Mouse (Mus musculus): Measurements from ENCODE around the gene Klc2. TPM values are rescaled to one million over a fixed set of nuclear protein-coding genes. Genes with fewer than 3 reads are reported as not detected.

Klc2 gene
- polyA plus RNA-seq, 1 experiment: 134 TPM

DNA sequence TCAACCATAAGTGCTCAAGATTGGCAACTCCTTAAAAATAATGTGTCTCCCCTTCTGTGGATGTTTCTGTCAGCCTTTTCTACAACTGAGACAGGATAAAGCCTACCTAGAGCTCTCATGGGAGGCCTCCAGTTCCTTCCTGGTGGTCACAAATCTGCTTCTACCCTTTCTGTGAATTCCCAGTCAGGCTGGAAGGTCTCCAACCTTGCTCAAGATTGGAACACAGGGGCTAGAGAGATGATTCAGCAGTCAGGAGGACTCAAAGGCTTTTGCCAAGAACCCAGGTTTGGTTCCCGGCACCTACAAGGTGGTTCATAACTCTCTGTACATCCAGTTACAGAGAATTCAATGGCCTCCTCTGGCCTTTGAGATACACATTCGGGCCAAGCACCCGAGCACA lies 4.9 kb upstream of the Klc2 start:
- no peak for TF ChIP-seq POLR2A (IDR thresholded peaks at IDR 0.05; ENCODE audit: borderline replicate concordance, extremely low read depth, insufficient read depth, insufficient read length, poor library complexity, severe bottlenecking)
- TF ChIP-seq CTCF (IDR thresholded peaks at IDR 0.05; ENCODE audit: borderline replicate concordance, extremely low read depth, insufficient read depth, insufficient read length): no peak
- DNase-seq (ENCODE audit: low read depth): no peak

- no peak for DNase-seq (ENCODE audit: low read depth)
Observed at GRCm38 (mm10) chr19:5122492-5122891, 4.1 kb upstream of the Klc2 start.

GRCm38 (mm10) chr19:5117494-5118383 lies 621 bp downstream of the Klc2 start:
- TF ChIP-seq CTCF (IDR thresholded peaks at IDR 0.05; ENCODE audit: borderline replicate concordance, extremely low read depth, insufficient read depth, insufficient read length): peak; percentile 91
- TF ChIP-seq POLR2A (IDR thresholded peaks at IDR 0.05; ENCODE audit: borderline replicate concordance, extremely low read depth, insufficient read depth, insufficient read length, poor library complexity, severe bottlenecking): no peak
- DNase-seq (ENCODE audit: low read depth): peak; percentile 96

More at GRCm38 (mm10) chr19:5122492-5122891, 4.1 kb upstream of the Klc2 start:
- no peak for TF ChIP-seq POLR2A (IDR thresholded peaks at IDR 0.05; ENCODE audit: borderline replicate concordance, extremely low read depth, insufficient read depth, insufficient read length, poor library complexity, severe bottlenecking)
- TF ChIP-seq CTCF (IDR thresholded peaks at IDR 0.05; ENCODE audit: borderline replicate concordance, extremely low read depth, insufficient read depth, insufficient read length): no peak

- no peak for TF ChIP-seq POLR2A (IDR thresholded peaks at IDR 0.05; ENCODE audit: borderline replicate concordance, extremely low read depth, insufficient read depth, insufficient read length, poor library complexity, severe bottlenecking)
- TF ChIP-seq CTCF (IDR thresholded peaks at IDR 0.05; ENCODE audit: borderline replicate concordance, extremely low read depth, insufficient read depth, insufficient read length): no peak
- no peak for DNase-seq (ENCODE audit: low read depth)
Observed at GRCm38 (mm10) chr19:5113783-5114182, 4.6 kb downstream of the Klc2 start.

- DNase-seq (ENCODE audit: low read depth): no peak
- TF ChIP-seq POLR2A (IDR thresholded peaks at IDR 0.05; ENCODE audit: borderline replicate concordance, extremely low read depth, insufficient read depth, insufficient read length, poor library complexity, severe bottlenecking) (no peak), CTCF (IDR thresholded peaks at IDR 0.05; ENCODE audit: borderline replicate concordance, extremely low read depth, insufficient read depth, insufficient read length) (peak; percentile 39; the same call in 1 of the 2 replicates)
Observed at GRCm38 (mm10) chr19:5109659-5110453, 8.5 kb downstream of the Klc2 start.

GRCm38 (mm10) chr19:5108702-5109101 lies 9.7 kb downstream of the Klc2 start:
- no peak for TF ChIP-seq CTCF (IDR thresholded peaks at IDR 0.05; ENCODE audit: borderline replicate concordance, extremely low read depth, insufficient read depth, insufficient read length)
- TF ChIP-seq POLR2A (IDR thresholded peaks at IDR 0.05; ENCODE audit: borderline replicate concordance, extremely low read depth, insufficient read depth, insufficient read length, poor library complexity, severe bottlenecking): no peak
- DNase-seq (ENCODE audit: low read depth): no peak

DNA sequence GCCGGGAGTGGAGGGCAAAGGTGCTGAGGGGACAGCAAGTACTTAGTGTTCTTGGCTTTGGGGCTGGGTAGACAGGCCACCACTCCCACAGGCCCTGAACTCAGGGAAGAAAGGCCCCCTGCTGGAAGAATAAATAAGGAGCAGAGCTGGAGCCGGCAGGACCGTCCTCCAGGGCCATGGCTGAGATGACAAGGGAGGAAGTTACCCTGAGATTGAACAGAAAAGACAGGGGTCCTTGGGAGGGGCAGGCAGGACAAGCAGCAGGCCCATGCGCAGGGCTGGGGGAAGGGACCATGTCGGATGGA lies 10.1 kb downstream of the Klc2 start:
- no peak for DNase-seq (ENCODE audit: low read depth)
- no peak for TF ChIP-seq POLR2A (IDR thresholded peaks at IDR 0.05; ENCODE audit: borderline replicate concordance, extremely low read depth, insufficient read depth, insufficient read length, poor library complexity, severe bottlenecking)
- TF ChIP-seq CTCF (IDR thresholded peaks at IDR 0.05; ENCODE audit: borderline replicate concordance, extremely low read depth, insufficient read depth, insufficient read length): peak; percentile 46; the same call in 1 of the 2 replicates

DNA sequence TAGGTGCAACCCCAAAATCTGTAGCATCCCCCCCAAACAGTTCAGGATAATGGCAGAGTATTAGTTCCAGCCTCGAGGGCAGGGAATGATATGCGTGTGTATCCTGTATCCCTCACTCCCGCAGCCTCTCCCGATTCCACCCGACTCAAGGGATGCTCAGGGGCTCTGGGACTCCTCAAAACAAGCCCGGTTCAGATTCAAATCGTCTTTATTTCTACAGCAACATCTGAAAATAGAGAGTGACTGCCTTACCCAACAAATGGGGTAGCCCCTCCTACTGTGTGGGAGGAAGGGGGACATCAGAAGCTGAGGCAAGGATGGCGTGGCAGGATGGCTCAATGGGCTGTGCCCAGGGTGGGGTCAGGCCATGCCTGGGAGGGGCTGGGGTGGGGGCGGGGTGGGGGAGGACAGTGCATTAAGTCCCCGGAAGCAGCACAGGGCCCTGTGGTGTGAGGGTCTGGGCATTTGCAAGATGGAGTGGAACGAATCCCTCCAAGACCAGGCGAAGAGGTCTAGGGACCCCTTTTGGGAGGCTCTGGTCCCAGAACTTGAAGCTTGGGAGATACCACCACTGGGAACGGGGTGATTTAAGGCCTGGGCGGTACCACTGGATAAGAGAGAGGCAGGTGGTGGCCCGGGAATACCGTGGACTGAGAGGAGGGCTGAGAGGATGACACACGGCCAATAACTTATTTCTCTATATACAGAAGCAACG lies 10.6 kb downstream of the Klc2 start:
- TF ChIP-seq POLR2A (IDR thresholded peaks at IDR 0.05; ENCODE audit: borderline replicate concordance, extremely low read depth, insufficient read depth, insufficient read length, poor library complexity, severe bottlenecking): no peak
- no peak for TF ChIP-seq CTCF (IDR thresholded peaks at IDR 0.05; ENCODE audit: borderline replicate concordance, extremely low read depth, insufficient read depth, insufficient read length)

DNA sequence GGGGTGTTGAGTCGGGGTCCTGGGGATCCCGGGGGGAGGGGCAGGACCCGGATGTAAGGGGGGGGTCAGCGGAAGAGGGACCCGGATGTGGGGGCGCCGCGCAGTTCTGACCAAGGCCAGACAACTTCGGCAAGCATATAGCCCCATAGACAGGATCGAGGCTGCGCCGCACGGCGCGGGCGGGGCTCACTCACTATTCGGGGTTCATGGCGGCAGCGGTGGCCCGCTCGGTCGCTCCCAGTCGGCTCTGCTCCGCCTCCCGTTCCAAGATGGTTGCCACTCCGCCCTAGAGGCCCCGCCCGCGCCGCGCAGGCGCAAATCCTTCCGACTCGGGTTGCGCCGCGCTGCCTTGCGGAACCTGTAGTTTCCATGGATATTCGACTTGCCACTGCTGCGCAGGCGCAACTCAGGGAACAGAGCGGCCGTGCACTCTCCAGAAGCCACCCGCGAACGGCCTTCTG lies 11.6 kb downstream of the Klc2 start, which contains the start of gene Rab1b:
TSS of gene Rab1b (minus strand) at position 342 of the 461 bp plus-strand sequence.
- TF ChIP-seq POLR2A (IDR thresholded peaks at IDR 0.05; ENCODE audit: borderline replicate concordance, extremely low read depth, insufficient read depth, insufficient read length, poor library complexity, severe bottlenecking) (peak; percentile 70; the same call in 1 of the 2 replicates), CTCF (IDR thresholded peaks at IDR 0.05; ENCODE audit: borderline replicate concordance, extremely low read depth, insufficient read depth, insufficient read length) (no peak)
- peak; percentile 99 for DNase-seq (ENCODE audit: low read depth)

More for the DNA sequence above, 10.6 kb downstream of the Klc2 start:
- DNase-seq (ENCODE audit: low read depth): no peak

DNA sequence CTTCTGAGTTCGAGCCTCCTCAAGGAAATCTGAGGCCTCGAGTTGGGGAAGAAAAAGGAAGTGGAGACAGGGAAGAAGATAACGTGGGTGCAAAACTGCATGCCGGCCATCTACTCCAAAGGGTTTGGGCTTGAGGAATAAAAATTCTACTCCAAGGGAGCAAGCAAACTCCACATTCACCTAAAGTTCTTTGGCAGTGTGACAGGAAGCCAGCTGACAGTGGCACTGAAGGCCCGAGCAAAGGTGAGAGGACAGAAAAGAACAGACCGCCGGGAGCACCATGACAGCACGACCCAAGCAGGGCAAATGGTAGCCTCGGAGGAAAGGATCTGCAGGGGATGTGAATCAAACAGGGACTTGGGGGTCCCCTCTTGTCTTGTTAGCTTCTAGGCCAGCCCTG lies 12.3 kb downstream of the Klc2 start:
- TF ChIP-seq CTCF (IDR thresholded peaks at IDR 0.05; ENCODE audit: borderline replicate concordance, extremely low read depth, insufficient read depth, insufficient read length): no peak
- TF ChIP-seq POLR2A (IDR thresholded peaks at IDR 0.05; ENCODE audit: borderline replicate concordance, extremely low read depth, insufficient read depth, insufficient read length, poor library complexity, severe bottlenecking): no peak
- DNase-seq (ENCODE audit: low read depth): no peak

All from brain, embryonic 14.5 days (tissue).